Mouse (Mus musculus): ENCODE measurements around the gene Ralbp1.

Gene Ralbp1

DNA sequence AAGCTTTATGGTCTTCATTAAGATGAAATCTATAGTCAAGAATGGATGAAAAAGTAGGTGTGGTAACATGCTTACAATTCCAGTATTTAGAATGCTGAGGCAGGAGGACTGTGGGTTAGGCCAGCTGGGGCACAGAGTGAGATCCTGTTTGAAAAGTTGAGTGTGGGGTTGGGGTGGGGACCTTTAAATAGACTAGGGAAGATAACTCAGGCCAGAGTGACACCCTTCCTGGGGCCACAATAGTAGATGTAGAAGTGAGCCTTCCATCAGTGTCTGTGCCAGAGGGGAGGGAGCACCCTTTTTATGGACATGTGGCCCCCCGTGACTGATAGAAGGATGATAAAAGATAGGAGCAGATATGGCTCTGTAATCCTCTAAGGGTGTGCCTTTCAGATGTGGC, 86.2 kb downstream of the Ralbp1 start:
- DNase-seq (ENCODE audit: low read depth, low spot score), result no peak

DNA sequence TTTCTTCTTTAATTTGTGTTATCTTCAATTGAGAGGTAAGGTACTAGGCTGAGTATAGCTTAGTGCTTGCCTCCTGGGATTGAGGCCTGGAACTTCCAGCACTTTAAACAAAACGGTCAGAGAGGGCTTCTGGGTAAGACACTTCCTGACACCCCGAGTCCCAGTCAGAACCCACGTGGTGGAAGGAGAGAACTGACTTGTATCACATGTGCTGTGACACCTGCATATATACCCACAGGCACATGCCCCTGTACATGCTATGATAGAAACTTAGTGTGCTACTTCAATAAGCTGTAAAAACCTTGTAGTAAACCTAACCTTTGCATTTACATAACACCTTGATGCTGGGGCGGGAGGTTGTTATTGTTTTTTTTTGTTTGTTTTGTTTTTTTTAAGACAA, 87.2 kb downstream of the Ralbp1 start:
- no peak for DNase-seq (ENCODE audit: low read depth, low spot score)
